Mouse (Mus musculus) thymus, adult 2 months (tissue): ENCODE measurements around the gene Anks1.

Experiments
- CTCF ChIP-seq: fragments of 200-500 bp; IDR thresholded peaks from 2 replicates; pipeline ENCODE4 v1.5.1; 2012; ENCODE audit warnings: mild to moderate bottlenecking, control low read depth, low read length, moderate library complexity, borderline replicate concordance; ENCODE audit not compliant: control insufficient read depth, poor library complexity, insufficient read depth; ENCODE audit errors: extremely low read depth
- POLR2A ChIP-seq: fragments of 200-500 bp; IDR thresholded peaks from 2 replicates; pipeline ENCODE4 v1.6.1; 2012; ENCODE audit warnings: mild to moderate bottlenecking, low read length, control low read depth, moderate library complexity; ENCODE audit not compliant: control insufficient read depth, poor library complexity, insufficient read depth; ENCODE audit errors: extremely low read depth

DNA sequence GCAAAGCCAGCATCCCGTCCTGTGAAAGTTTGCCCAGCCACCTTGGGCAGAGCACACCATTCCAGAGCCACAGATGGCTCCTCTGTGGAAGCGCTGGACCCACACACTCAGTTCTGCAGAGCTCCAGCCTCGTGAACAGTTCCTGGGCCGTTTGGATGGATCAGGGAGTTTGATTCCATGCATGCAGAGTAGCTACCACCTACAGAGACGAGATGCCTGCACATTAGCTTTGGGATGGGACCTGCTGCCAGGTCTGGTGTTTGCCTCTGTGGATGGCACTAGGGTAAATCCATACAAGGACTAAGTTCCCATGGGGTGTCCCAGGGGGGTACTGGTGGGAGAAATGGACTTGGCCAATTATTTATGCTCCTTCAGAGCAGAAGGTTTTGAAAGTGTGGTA is 97.5 kb downstream of the Anks1 start:
- TF ChIP-seq POLR2A (no peak), CTCF (no peak)
